Mouse (Mus musculus) stomach, embryonic 16.5 days (tissue): ENCODE measurements around the gene Lrrc4. TPM values are rescaled to one million over a fixed set of nuclear protein-coding genes. Genes with fewer than 3 reads are reported as not detected.

Experiments
- ATAC-seq: fragments of 200-750 bp; cut with Nextera tagmentation; 2 replicates; pipeline ENCODE4 v1.8.0; 2017; ENCODE audit warnings: moderate number of reproducible peaks, moderate TSS enrichment; ENCODE audit not compliant: insufficient read depth, low FRiP score
- H3K27ac ChIP-seq: fragments of 300-500 bp; sonication (generic); 2 replicates; pipeline ENCODE4 v1.5.1; 2014; ENCODE audit warnings: low read length
- H3K27me3 ChIP-seq: fragments of 300-500 bp; sonication (generic); 2 replicates; pipeline ENCODE4 v1.6.1; 2014; ENCODE audit warnings: low read length, control low read depth, mixed read lengths; ENCODE audit not compliant: control insufficient read depth, insufficient read depth
- H3K36me3 ChIP-seq: fragments of 300-500 bp; sonication (generic); 2 replicates; pipeline ENCODE4 v1.6.1; 2014; ENCODE audit warnings: low read length; ENCODE audit not compliant: control insufficient read depth, insufficient read depth
- H3K4me1 ChIP-seq: fragments of 300-500 bp; sonication (generic); 2 replicates; pipeline ENCODE4 v1.6.1; 2014; ENCODE audit warnings: low read length, control low read depth, mixed read lengths; ENCODE audit not compliant: control insufficient read depth, insufficient read depth
- H3K4me2 ChIP-seq: fragments of 300-500 bp; sonication (generic); 2 replicates; pipeline ENCODE4 v1.6.1; 2014; ENCODE audit warnings: low read depth, low read length, mixed read lengths
- H3K4me3 ChIP-seq: fragments of 300-500 bp; sonication (generic); replicated peaks from 2 replicates; pipeline ENCODE4 v1.5.1; 2014; ENCODE audit warnings: mild to moderate bottlenecking, low read length
- H3K9ac ChIP-seq: fragments of 300-500 bp; sonication (generic); 2 replicates; pipeline ENCODE4 v1.6.1; 2014; ENCODE audit warnings: low read length
- H3K9me3 ChIP-seq: fragments of 300-500 bp; sonication (generic); replicated peaks from 2 replicates; pipeline ENCODE4 v1.6.1; 2016; ENCODE audit warnings: low read length, control low read depth; ENCODE audit not compliant: control insufficient read depth
- WGBS: fragments of 180-500 bp; shearing (Covaris S2); extraction: QIAGEN DNeasy Blood & Tissue Kit; methylation state at CpG from one replicate; pipeline ENCODE4 v1.1.7; 2014; 5-methylcytosine and 5-hydroxymethylcytosine counted together
- polyA plus RNA-seq: library from polyadenylated mRNA; unstranded; fragments of >200 nt; fragmentation: Nextera tagmentation; extraction: Ambion mirVana; gene quantifications from 2 replicates; pipeline ENCODE4 v1.2.1, GENCODE M21; 2015

Gene Lrrc4
- polyA plus RNA-seq, 1 experiment from 2014 or later, result 0.72 TPM

GRCm38 (mm10) chr6:28697214-28697613 is 134.3 kb downstream of the Lrrc4 start:
- Histone ChIP-seq H3K27me3 (no peaks in the 10 kb centered on the region), H3K4me1 (no peaks in the 10 kb centered on the region), H3K27ac (no peak overlapping the region), H3K9me3 (no peaks in the 10 kb centered on the region), H3K4me2 (no peak overlapping the region), H3K9ac (no peak overlapping the region), H3K4me3 (no peak overlapping the region), H3K36me3 (no peaks in the 10 kb centered on the region)
- 93% methylated on average over 3 of the region's 3 CpGs for WGBS
- ATAC-seq, result no peak

- no peaks in the 10 kb centered on the region for H3K27me3 ChIP-seq
- no peaks in the 10 kb centered on the region for H3K4me1 ChIP-seq
- H3K27ac ChIP-seq, result no peak overlapping the region
- H3K4me3 ChIP-seq, result no peak overlapping the region
- no peaks in the 10 kb centered on the region for H3K9me3 ChIP-seq
- no peaks in the 10 kb centered on the region for H3K36me3 ChIP-seq
- no peak overlapping the region for H3K4me2 ChIP-seq
- ATAC-seq, result no peak
- no peak overlapping the region for H3K9ac ChIP-seq
Measured at GRCm38 (mm10) chr6:28692659-28693058, 138.9 kb downstream of the Lrrc4 start.

- no peak overlapping the region for H3K4me3 ChIP-seq
- no peak overlapping the region for H3K4me2 ChIP-seq
- no peaks in the 10 kb centered on the region for H3K4me1 ChIP-seq
- H3K9ac ChIP-seq, result no peak overlapping the region
- H3K9me3 ChIP-seq, result no peaks in the 10 kb centered on the region
- WGBS, result 83% methylated on average over 5 of the region's 5 CpGs
- no peaks in the 10 kb centered on the region for H3K36me3 ChIP-seq
- H3K27me3 ChIP-seq, result no peaks in the 10 kb centered on the region
- ATAC-seq, result no peak
- H3K27ac ChIP-seq, result no peak overlapping the region
Measured at GRCm38 (mm10) chr6:28687776-28688175, 143.8 kb downstream of the Lrrc4 start.

- Histone ChIP-seq H3K36me3 (no peaks in the 10 kb centered on the region), H3K4me2 (no peak overlapping the region), H3K9me3 (no peaks in the 10 kb centered on the region), H3K27ac (no peak overlapping the region), H3K4me3 (no peak overlapping the region), H3K9ac (no peak overlapping the region), H3K27me3 (no peaks in the 10 kb centered on the region), H3K4me1 (peaks cover 4% of the 10 kb centered on the region; the same call in 1 of the 2 replicates)
- ATAC-seq, result no peak
- WGBS, result 94% methylated on average over 5 of the region's 5 CpGs
Measured at GRCm38 (mm10) chr6:28685745-28686144, 145.8 kb downstream of the Lrrc4 start.

GRCm38 (mm10) chr6:28685052-28685451 is 146.5 kb downstream of the Lrrc4 start:
- ATAC-seq, result no peak

GRCm38 (mm10) chr6:28681521-28682457 is 149.8 kb downstream of the Lrrc4 start:
- ATAC-seq, result peak; percentile 25; the same call in 1 of the 2 replicates
- Histone ChIP-seq H3K9ac (no peak overlapping the region), H3K4me3 (no peak overlapping the region), H3K9me3 (no peaks in the 10 kb centered on the region), H3K27ac (no peak overlapping the region), H3K27me3 (no peaks in the 10 kb centered on the region), H3K4me1 (peaks cover 7% of the 10 kb centered on the region), H3K4me2 (no peak overlapping the region), H3K36me3 (no peaks in the 10 kb centered on the region)
- 64% methylated on average over 8 of the region's 8 CpGs for WGBS

More at GRCm38 (mm10) chr6:28685052-28685451, 146.5 kb downstream of the Lrrc4 start:
- Histone ChIP-seq H3K36me3 (no peaks in the 10 kb centered on the region), H3K4me3 (no peak overlapping the region), H3K27me3 (no peaks in the 10 kb centered on the region), H3K9me3 (no peaks in the 10 kb centered on the region), H3K27ac (no peak overlapping the region; the same call in 1 of the 2 replicates), H3K4me2 (no peak overlapping the region), H3K4me1 (peaks cover 7% of the 10 kb centered on the region), H3K9ac (no peak overlapping the region)
- WGBS, result 62% methylated on average over 3 of the region's 3 CpGs

- Histone ChIP-seq H3K27me3 (no peaks in the 10 kb centered on the region), H3K36me3 (no peaks in the 10 kb centered on the region), H3K27ac (no peak overlapping the region), H3K4me2 (no peak overlapping the region), H3K9ac (no peak overlapping the region), H3K9me3 (no peaks in the 10 kb centered on the region), H3K4me1 (peaks cover 7% of the 10 kb centered on the region), H3K4me3 (no peak overlapping the region)
- no peak for ATAC-seq
- 64% methylated on average over 4 of the region's 4 CpGs for WGBS
Measured at GRCm38 (mm10) chr6:28680537-28680936, 151.0 kb downstream of the Lrrc4 start.

GRCm38 (mm10) chr6:28678896-28679295 is 152.7 kb downstream of the Lrrc4 start:
- H3K4me3 ChIP-seq, result no peak overlapping the region
- ATAC-seq, result no peak
- WGBS, result 77% methylated on average over 1 of the region's 1 CpGs
- no peaks in the 10 kb centered on the region for H3K36me3 ChIP-seq
- no peaks in the 10 kb centered on the region for H3K27me3 ChIP-seq
- H3K9me3 ChIP-seq, result no peaks in the 10 kb centered on the region
- H3K27ac ChIP-seq, result no peak overlapping the region
- no peak overlapping the region for H3K9ac ChIP-seq
- no peak overlapping the region for H3K4me2 ChIP-seq
- peaks cover 7% of the 10 kb centered on the region for H3K4me1 ChIP-seq

- Histone ChIP-seq H3K9ac (no peak overlapping the region), H3K27me3 (no peaks in the 10 kb centered on the region), H3K36me3 (no peaks in the 10 kb centered on the region), H3K9me3 (no peaks in the 10 kb centered on the region), H3K4me1 (no peaks in the 10 kb centered on the region), H3K4me3 (no peak overlapping the region), H3K4me2 (no peak overlapping the region), H3K27ac (no peak overlapping the region)
- no peak for ATAC-seq
- WGBS, result 90% methylated on average over 1 of the region's 1 CpGs
Measured at GRCm38 (mm10) chr6:28674686-28675085, 156.9 kb downstream of the Lrrc4 start.
